Mouse (Mus musculus) frontal cortex, postnatal 36 days (tissue): Measurements from ENCODE around the gene Dgkq.
A peak's percentile ranks its signal among the peaks of the same experiment; 100 is the strongest.

Experiments used
- DNase-seq, 2 experiments: peaks; one replicate each; pipeline ENCODE4 v3.0.0; 2022; ENCODE audit warnings: low spot score in 2 of 2

Dgkq gene

GRCm38 (mm10) chr5:108602537-108602936 lies 66.9 kb downstream of the Dgkq start:
- peak; percentile 19 to 30 for DNase-seq

DNA sequence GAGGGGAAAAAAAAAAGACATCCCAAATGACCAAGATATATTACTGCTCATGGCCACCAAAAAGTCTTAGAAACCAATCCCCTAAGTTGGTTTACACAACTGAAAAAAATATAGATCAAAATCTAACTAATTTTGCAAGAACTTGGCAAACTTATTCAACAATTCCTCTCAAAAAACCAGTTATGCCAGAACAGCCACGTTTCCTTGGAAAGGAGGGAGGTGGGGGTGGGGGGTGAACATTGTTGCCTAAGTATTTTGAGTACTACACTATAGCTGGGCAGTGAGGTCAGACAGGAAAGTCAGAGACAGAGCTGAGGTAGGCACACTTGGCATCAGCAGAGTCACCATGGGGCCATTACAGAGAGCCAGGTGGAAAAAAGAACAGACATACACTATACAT lies 69.5 kb downstream of the Dgkq start:
- DNase-seq = no peak
